Mouse (Mus musculus) neural tube, embryonic 15.5 days (tissue): ENCODE data around the gene Ccnh. TPM values are rescaled to one million over a fixed set of nuclear protein-coding genes. Genes with fewer than 3 reads are reported as not detected.
"Not testable (repeated sequence)": the region's sequence is repeated elsewhere in the genome, so short reads cannot be mapped to it uniquely, and the experiment has no call there.

ENCODE experiments used
- ATAC-seq: fragments of 200-750 bp; cut with Nextera tagmentation; 2 replicates; pipeline ENCODE4 v1.8.0; 2017; ENCODE audit warnings: mild to moderate bottlenecking, moderate TSS enrichment, moderate library complexity; ENCODE audit not compliant: low FRiP score
- H3K27ac ChIP-seq: fragments of 300-500 bp; sonication (generic); replicated peaks from 2 replicates; pipeline ENCODE4 v1.5.1; 2015; ENCODE audit warnings: mild to moderate bottlenecking, inconsistent platforms
- H3K27me3 ChIP-seq: fragments of 300-500 bp; sonication (generic); replicated peaks from 2 replicates; pipeline ENCODE4 v1.6.1; 2015; ENCODE audit warnings: inconsistent platforms
- H3K36me3 ChIP-seq: fragments of 300-500 bp; sonication (generic); 2 replicates; pipeline ENCODE4 v1.6.1; 2015; ENCODE audit warnings: inconsistent platforms
- H3K4me1 ChIP-seq: fragments of 300-500 bp; sonication (generic); 2 replicates; pipeline ENCODE4 v1.6.1; 2015; ENCODE audit warnings: inconsistent platforms
- H3K4me2 ChIP-seq: fragments of 300-500 bp; sonication (generic); 2 replicates; pipeline ENCODE4 v1.6.1; 2015; ENCODE audit warnings: inconsistent platforms, mild to moderate bottlenecking, moderate library complexity
- H3K4me3 ChIP-seq: fragments of 300-500 bp; sonication (generic); replicated peaks from 2 replicates; pipeline ENCODE4 v1.5.1; 2015; ENCODE audit warnings: mild to moderate bottlenecking, inconsistent platforms
- H3K9ac ChIP-seq: fragments of 300-500 bp; sonication (generic); replicated peaks from 2 replicates; pipeline ENCODE4 v1.6.1; 2015; ENCODE audit warnings: mild to moderate bottlenecking, inconsistent platforms
- H3K9me3 ChIP-seq: fragments of 300-500 bp; sonication (generic); replicated peaks from 2 replicates; pipeline ENCODE4 v1.6.1; 2016; ENCODE audit warnings: inconsistent platforms
- WGBS: fragments of 180-500 bp; shearing (Covaris S2); methylation state at CpG from one replicate; pipeline ENCODE4 v1.1.7; 2015; ENCODE audit warnings: mixed read lengths; 5-methylcytosine and 5-hydroxymethylcytosine counted together
- polyA plus RNA-seq: library from polyadenylated mRNA; unstranded; fragments of >200 nt; fragmentation: Nextera tagmentation; extraction: Ambion mirVana; gene quantifications from 2 replicates; pipeline ENCODE4 v1.2.1, GENCODE M21; 2015

Ccnh gene
- polyA plus RNA-seq: 90.0 and 98.6 TPM in 2 replicates

DNA sequence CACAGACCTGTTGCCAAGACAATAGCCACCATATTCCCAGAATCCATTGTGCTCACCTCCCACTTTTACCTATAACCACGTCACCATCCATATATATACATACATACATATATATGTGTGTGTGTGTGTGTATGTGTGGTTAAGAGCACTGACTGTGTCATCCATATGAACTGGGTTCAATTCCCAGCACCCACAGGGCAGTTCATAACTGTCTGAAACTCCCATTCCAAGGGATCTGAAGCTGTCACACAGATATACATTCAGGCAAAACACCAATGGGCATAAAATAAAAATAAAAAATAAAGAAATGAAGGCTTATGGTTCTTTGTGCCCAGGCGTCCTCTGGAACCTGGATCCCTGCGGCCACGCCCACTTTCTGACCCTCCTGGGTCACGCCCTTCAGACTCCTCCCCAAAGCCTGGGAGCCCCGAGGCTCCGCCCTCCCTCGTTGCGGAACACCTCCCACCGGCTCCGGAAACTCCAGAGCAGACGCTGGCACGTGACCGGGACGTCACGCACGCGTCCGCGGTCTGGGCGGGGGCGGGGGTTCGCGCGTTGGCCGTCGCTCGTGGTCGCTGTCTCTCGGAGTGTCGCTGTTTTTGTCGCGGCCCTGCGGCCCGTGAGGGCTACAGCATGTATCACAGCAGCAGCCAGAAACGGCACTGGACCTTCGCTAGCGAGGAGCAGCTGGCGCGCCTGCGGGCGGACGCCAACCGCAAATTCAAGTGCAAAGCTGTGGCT is at the start of gene Ccnh:
Ccnh (plus strand) TSS at position 506 of the 741 bp plus-strand sequence.
- Histone ChIP-seq H3K27me3 (no peaks in the 10 kb centered on the region), H3K4me3 (peak within 1 kb of the TSS; percentile 73), H3K27ac (peak within 1 kb of the TSS; percentile 87), H3K4me2 (peak within 1 kb of the TSS; percentile 80), H3K9me3 (no peaks in the 10 kb centered on the region), H3K4me1 (peaks cover 15% of the 10 kb centered on the region), H3K9ac (peak within 1 kb of the TSS; percentile 86), H3K36me3 (peaks cover 15% of the 10 kb centered on the region)
- WGBS: 2% methylated on average over 44 of the region's 44 CpGs
- ATAC-seq: peak; percentile 98

DNA sequence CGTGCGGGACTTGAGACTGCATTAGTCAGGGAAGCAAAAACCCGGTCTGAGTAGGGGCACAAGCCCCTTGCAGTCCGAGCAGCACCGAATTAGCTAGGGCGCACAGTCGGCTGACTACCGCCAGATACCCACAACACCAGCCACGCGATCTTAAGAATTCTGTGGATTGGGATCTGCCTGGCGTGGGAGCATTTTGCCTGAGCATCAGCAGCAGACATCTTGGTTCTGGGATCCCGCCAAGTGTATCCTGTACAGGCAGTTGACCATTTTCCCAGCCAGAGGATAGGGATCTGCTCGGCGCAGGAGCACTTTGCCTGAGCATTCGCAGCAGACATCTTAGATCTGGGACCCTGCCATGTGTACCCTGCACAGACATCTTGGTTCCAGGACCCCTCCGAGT is 45.8 kb upstream of the Ccnh start:
- H3K9ac ChIP-seq, H3K27me3 ChIP-seq, ATAC-seq, H3K4me3 ChIP-seq, H3K4me2 ChIP-seq, H3K9me3 ChIP-seq, H3K36me3 ChIP-seq, H3K27ac ChIP-seq, H3K4me1 ChIP-seq: not testable (repeated sequence)
- WGBS: 95% methylated on average over 16 of the region's 16 CpGs

DNA sequence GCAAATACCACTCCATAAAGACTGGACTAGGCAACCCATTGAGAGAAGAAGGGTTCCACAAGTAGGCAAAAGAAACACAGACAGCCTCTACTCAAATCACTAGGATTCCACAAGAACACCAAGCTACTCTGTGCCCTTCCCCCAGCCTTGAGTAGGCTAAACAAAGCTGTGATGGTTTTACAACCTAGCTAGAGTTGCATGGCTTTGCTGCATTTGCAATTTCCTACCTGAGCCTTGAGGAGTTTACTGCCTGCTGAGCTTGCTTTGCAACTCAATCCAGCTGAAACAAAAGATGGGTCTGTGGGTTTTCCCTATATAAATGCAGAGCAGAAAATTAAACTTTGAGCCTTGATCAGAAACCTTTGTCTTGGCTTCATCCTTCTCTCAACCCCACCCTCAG is 42.7 kb upstream of the Ccnh start:
- H3K9me3 ChIP-seq: no peaks in the 10 kb centered on the region
- H3K36me3 ChIP-seq: no peaks in the 10 kb centered on the region
- H3K4me2 ChIP-seq: no peak overlapping the region
- no peak overlapping the region for H3K27ac ChIP-seq
- ATAC-seq: no peak
- H3K9ac ChIP-seq: no peak overlapping the region
- no peaks in the 10 kb centered on the region for H3K27me3 ChIP-seq
- H3K4me1 ChIP-seq: no peaks in the 10 kb centered on the region
- H3K4me3 ChIP-seq: no peak overlapping the region

DNA sequence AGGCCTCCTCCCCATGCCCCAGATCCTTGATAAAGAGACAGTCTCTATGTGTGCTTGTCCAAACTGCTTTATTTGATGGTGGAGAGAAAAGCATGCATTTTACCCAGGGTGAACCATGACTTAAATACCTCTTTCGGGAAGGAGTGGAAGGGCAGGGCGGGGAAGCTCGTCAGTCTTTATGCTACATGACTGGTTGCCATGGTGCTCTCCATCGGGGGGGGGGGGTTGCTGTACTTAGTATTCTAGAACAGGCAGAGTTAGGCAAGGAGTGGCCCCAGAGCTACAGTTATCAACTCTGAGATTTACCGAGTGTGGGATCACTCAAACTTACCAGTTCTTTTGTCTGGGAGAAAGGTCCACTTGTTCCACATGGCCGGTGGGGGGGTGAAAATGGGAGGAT is 34.5 kb upstream of the Ccnh start:
- Histone ChIP-seq H3K4me1 (no peaks in the 10 kb centered on the region), H3K27me3 (no peaks in the 10 kb centered on the region), H3K9me3 (no peaks in the 10 kb centered on the region), H3K9ac (no peak overlapping the region), H3K4me3 (no peak overlapping the region), H3K36me3 (no peaks in the 10 kb centered on the region), H3K4me2 (no peak overlapping the region), H3K27ac (no peak overlapping the region)
- 55% methylated on average over 6 of the region's 6 CpGs for whole genome bisulfite sequencing
- no peak for ATAC-seq

DNA sequence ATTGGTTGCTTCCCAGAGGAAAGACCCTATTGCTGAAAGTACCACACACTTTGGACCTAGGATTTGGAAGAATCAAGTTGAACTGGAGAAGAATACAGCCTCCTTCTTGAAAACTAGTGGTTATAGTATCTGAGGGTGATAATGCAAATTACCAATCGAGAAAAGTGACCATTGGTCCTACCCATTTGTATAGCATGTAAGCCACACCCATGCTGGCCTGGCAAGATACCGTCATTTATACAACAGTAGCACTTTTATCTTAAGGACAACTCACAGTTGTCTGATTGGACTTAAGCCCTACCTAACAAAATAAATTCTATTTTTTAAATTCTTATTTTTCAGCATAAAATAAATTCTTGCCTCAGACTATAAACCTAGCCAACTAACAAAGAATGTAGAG is 29.2 kb upstream of the Ccnh start:
- Histone ChIP-seq H3K9ac (no peak overlapping the region), H3K27ac (no peak overlapping the region), H3K4me2 (no peak overlapping the region), H3K4me1 (no peaks in the 10 kb centered on the region), H3K27me3 (no peaks in the 10 kb centered on the region), H3K36me3 (no peaks in the 10 kb centered on the region), H3K9me3 (no peaks in the 10 kb centered on the region), H3K4me3 (no peak overlapping the region)
- no peak for ATAC-seq
- 90% methylated on average over 2 of the region's 2 CpGs for WGBS

DNA sequence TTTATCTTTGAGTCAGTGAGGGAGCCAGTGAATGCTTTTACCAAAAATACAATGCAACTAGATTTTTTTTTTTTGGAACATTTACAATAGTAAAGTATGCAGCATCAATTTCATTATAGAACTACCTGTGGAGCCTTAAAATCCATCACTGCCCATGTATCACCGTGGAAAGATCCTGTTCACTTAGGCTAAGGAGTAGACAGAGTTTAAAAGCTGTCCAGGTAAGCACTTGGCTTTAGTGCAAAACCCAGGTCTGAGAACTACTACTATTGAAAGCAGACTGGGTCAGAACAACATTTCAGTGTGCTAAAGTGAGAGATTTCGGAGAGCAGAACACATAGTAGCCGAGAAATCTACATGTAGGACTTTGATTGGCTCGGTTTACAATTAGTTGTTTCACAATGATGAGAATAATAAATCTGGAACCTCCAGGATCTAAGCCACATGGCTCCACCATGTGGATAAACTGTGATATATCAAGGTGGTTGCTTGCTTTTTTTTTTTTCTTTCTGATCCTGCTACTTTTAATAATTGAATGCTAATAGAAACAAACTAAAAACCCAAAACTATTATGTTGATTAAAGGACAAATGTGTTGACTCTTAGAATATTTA is 24.6 kb upstream of the Ccnh start:
- H3K4me2 ChIP-seq: peak overlapping the region; percentile 50
- H3K36me3 ChIP-seq: no peaks in the 10 kb centered on the region
- no peak for ATAC-seq
- no peak overlapping the region for H3K27ac ChIP-seq
- no peaks in the 10 kb centered on the region for H3K4me1 ChIP-seq
- H3K4me3 ChIP-seq: no peak overlapping the region
- H3K9me3 ChIP-seq: no peaks in the 10 kb centered on the region
- no peaks in the 10 kb centered on the region for H3K27me3 ChIP-seq
- 22% methylated on average over 4 of the region's 4 CpGs for WGBS
- H3K9ac ChIP-seq: no peak overlapping the region

DNA sequence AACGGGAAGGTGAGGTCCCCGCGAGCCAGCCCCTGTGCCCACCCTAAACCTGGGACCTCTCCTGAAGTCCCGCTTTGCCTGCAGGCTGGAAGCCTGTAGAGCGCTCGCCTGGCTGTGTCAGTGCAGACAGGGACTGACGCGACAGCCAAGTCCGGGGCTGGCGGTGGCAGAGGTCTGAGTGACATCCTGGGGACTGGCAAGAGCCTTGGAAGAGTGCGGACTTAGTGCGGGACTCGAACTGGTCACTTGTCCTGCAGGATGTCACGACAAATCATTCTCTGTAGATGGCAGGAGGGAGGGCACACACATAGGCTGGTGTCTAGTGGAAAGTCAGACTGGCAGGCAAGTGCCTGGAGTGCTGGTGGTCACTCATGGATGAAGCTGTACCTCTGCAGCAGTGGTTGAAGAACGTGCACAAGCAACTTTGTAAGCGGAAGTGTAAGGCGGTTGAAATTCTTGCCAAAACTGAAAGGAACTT is 475 bp downstream of the Ccnh start:
- Histone ChIP-seq H3K9ac (peak overlapping the region; percentile 86), H3K9me3 (no peaks in the 10 kb centered on the region), H3K27ac (peak overlapping the region; percentile 87), H3K36me3 (peaks cover 15% of the 10 kb centered on the region), H3K4me1 (peaks cover 15% of the 10 kb centered on the region), H3K4me3 (peak overlapping the region; percentile 73), H3K4me2 (peak overlapping the region; percentile 80), H3K27me3 (no peaks in the 10 kb centered on the region)
- peak; percentile 84 for ATAC-seq
- 4% methylated on average over 17 of the region's 17 CpGs for WGBS

DNA sequence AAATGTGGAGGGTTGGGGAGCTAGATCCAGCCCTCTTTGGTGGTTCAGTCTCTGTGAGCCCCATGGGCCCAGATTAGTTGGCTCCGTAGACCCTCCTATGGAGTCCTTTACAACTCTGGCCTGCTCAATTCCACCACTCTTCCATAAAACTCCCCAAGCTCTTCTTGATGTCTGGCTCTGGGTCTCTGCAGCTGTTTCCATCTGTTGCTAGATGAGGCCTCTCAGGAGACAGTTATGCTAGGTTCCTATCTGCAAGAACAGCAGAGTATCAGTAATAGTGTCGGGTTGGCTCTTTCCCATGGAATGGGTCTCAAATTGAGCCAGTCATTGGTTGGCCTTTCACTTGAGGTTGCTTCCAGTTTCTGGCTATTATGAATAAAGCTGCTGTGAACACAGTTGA is 2.0 kb downstream of the Ccnh start:
- no peak for ATAC-seq
- 100% methylated on average over 2 of the region's 2 CpGs for WGBS

DNA sequence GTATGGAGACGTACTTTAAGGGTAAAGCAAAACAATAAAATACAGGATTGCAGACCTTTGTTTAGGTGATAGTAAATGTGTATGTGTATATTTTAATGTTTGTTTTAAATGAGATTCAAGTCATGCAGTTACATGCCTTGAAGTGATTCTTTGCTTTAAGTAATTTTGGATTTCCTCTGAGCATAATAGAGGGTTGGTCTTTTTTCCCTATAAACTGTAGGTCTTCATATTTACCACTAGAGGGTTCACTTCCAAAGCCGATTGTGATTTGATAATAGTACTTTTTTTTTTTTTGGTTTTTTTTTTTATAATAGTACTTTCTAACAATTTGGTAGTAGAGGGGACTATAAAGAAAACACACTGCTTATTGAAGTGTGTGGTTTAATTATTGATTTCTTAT is 18.3 kb downstream of the Ccnh start:
- Histone ChIP-seq H3K4me2 (no peak overlapping the region), H3K9me3 (no peaks in the 10 kb centered on the region), H3K9ac (no peak overlapping the region), H3K27ac (no peak overlapping the region), H3K4me3 (no peak overlapping the region), H3K4me1 (no peaks in the 10 kb centered on the region), H3K27me3 (no peaks in the 10 kb centered on the region), H3K36me3 (peaks cover 13% of the 10 kb centered on the region)
- WGBS: 73% methylated on average over 2 of the region's 2 CpGs
- ATAC-seq: no peak

More for the DNA sequence above, 2.0 kb downstream of the Ccnh start:
- H3K27me3 ChIP-seq: no peaks in the 10 kb centered on the region
- H3K4me3 ChIP-seq: no peak overlapping the region
- H3K4me1 ChIP-seq: peaks cover 19% of the 10 kb centered on the region
- no peaks in the 10 kb centered on the region for H3K9me3 ChIP-seq
- H3K27ac ChIP-seq: no peak overlapping the region
- H3K9ac ChIP-seq: no peak overlapping the region
- H3K4me2 ChIP-seq: no peak overlapping the region
- H3K36me3 ChIP-seq: peaks cover 18% of the 10 kb centered on the region

DNA sequence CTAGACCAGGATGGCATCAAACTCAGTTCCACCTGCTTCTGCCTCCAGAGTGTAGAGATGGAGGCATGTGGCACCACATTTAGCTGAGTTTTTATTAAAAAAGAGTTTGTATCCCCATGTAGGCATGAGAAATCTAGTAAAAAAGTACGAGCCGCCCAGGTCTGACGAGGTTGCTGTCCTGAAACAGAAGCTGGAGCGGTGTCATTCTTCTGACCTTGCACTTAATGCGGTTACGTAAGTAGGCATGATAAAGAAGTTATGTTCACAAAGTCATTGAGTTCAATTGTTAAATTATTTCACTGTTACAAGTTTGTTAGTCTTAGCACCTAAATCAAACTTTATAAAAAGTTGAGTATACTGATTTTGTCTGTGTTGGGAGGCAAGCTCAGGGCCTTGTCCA is 19.4 kb downstream of the Ccnh start:
- 96% methylated on average over 6 of the region's 6 CpGs for WGBS
- Histone ChIP-seq H3K36me3 (peaks cover 14% of the 10 kb centered on the region), H3K9ac (no peak overlapping the region), H3K27me3 (no peaks in the 10 kb centered on the region), H3K27ac (no peak overlapping the region), H3K9me3 (no peaks in the 10 kb centered on the region), H3K4me1 (no peaks in the 10 kb centered on the region), H3K4me3 (no peak overlapping the region), H3K4me2 (no peak overlapping the region)
- ATAC-seq: no peak

DNA sequence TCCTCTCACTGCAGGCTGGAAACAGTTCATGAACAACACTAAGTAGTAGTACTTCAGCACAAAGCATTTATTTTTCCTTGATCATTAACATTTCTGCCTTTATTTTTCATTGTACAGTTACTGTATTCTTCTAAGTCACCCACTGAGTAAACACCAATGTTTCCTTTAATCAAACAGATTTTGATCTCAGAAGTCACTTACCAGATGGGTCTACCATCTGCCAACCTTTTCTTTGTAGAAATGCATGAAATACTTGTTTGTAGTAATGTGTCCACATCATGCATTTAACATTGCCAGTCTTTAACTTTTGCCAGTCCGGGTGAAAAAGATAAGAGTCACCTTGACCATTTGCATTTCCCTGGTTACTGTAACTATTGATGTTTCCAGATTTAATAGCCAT is 21.1 kb downstream of the Ccnh start:
- WGBS: 86% methylated on average over 1 of the region's 1 CpGs
- no peak for ATAC-seq
- no peaks in the 10 kb centered on the region for H3K27me3 ChIP-seq
- peaks cover 14% of the 10 kb centered on the region for H3K36me3 ChIP-seq
- no peak overlapping the region for H3K27ac ChIP-seq
- H3K4me1 ChIP-seq: no peaks in the 10 kb centered on the region
- H3K9ac ChIP-seq: no peak overlapping the region
- H3K9me3 ChIP-seq: no peaks in the 10 kb centered on the region
- H3K4me3 ChIP-seq: no peak overlapping the region
- H3K4me2 ChIP-seq: no peak overlapping the region

DNA sequence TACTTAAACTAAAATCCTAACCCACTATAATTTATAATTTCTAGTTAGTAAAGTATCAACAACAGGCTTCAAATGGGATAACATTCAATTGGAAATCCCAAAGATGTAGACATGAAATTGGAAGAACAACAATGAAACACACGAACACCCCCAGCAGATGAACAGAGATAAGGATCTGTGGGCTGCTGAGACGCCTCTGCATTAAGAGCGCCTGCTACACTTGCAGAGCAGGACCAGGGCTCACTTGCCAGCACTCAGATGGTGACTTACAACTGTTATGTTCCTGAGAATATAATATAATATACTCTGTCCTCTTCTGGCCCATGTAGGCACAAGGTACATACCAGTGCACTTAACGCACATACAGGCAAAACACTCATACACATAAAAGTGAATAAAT is 29.4 kb downstream of the Ccnh start:
- peaks cover 22% of the 10 kb centered on the region for H3K36me3 ChIP-seq
- 87% methylated on average over 4 of the region's 4 CpGs for WGBS
- no peak overlapping the region for H3K9ac ChIP-seq
- no peak overlapping the region for H3K27ac ChIP-seq
- H3K4me1 ChIP-seq: no peaks in the 10 kb centered on the region
- no peak for ATAC-seq
- no peak overlapping the region for H3K4me2 ChIP-seq
- no peaks in the 10 kb centered on the region for H3K9me3 ChIP-seq
- H3K4me3 ChIP-seq: no peak overlapping the region
- no peaks in the 10 kb centered on the region for H3K27me3 ChIP-seq
